Mouse (Mus musculus): ENCODE data around the gene Sbf2.
"Not testable (repeated sequence)": the region's sequence is repeated elsewhere in the genome, so short reads cannot be mapped to it uniquely, and the experiment has no call there.

The Sbf2 gene

GRCm38 (mm10) chr7:110614133-110615063 lies at the start of gene Sbf2:
TSS of gene Sbf2 (minus strand) at chr7:110614922.
- peak; percentile 90 for DNase-seq (ENCODE audit: low spot score)

- no peak for DNase-seq (ENCODE audit: low spot score)
Observed at GRCm38 (mm10) chr7:110658378-110658928, 43.7 kb upstream of the Sbf2 start.

GRCm38 (mm10) chr7:110655966-110656365 lies 41.2 kb upstream of the Sbf2 start:
- no peak for DNase-seq (ENCODE audit: low spot score)

GRCm38 (mm10) chr7:110655230-110655629 lies 40.5 kb upstream of the Sbf2 start:
- DNase-seq (ENCODE audit: low spot score), result no peak

GRCm38 (mm10) chr7:110651091-110651490 lies 36.4 kb upstream of the Sbf2 start:
- DNase-seq (ENCODE audit: low spot score), result no peak

GRCm38 (mm10) chr7:110650491-110650890 lies 35.8 kb upstream of the Sbf2 start:
- no peak for DNase-seq (ENCODE audit: low spot score)

- no peak for DNase-seq (ENCODE audit: low spot score)
Observed at GRCm38 (mm10) chr7:110649133-110649987, 34.6 kb upstream of the Sbf2 start.

GRCm38 (mm10) chr7:110648455-110649085 lies 33.8 kb upstream of the Sbf2 start:
- DNase-seq (ENCODE audit: low spot score), result peak; percentile 69

- no peak for DNase-seq (ENCODE audit: low spot score)
Observed at GRCm38 (mm10) chr7:110647559-110648454, 33.1 kb upstream of the Sbf2 start.

- no peak for DNase-seq (ENCODE audit: low spot score)
Observed at GRCm38 (mm10) chr7:110646611-110647407, 32.1 kb upstream of the Sbf2 start.

- DNase-seq (ENCODE audit: low spot score), result no peak
Observed at GRCm38 (mm10) chr7:110645859-110646258, 31.1 kb upstream of the Sbf2 start.

- DNase-seq (ENCODE audit: low spot score), result no peak
Observed at GRCm38 (mm10) chr7:110645311-110645710, 30.6 kb upstream of the Sbf2 start.

- not testable (repeated sequence) for DNase-seq (ENCODE audit: low spot score)
Observed at GRCm38 (mm10) chr7:110639958-110640357, 25.2 kb upstream of the Sbf2 start.

GRCm38 (mm10) chr7:110639291-110639915 lies 24.7 kb upstream of the Sbf2 start:
- no peak for DNase-seq (ENCODE audit: low spot score)

GRCm38 (mm10) chr7:110638305-110639110 lies 23.8 kb upstream of the Sbf2 start:
- DNase-seq (ENCODE audit: low spot score), result no peak

- no peak for DNase-seq (ENCODE audit: low spot score)
Observed at GRCm38 (mm10) chr7:110636559-110636958, 21.8 kb upstream of the Sbf2 start.

GRCm38 (mm10) chr7:110635929-110636328 lies 21.2 kb upstream of the Sbf2 start:
- no peak for DNase-seq (ENCODE audit: low spot score)

- DNase-seq (ENCODE audit: low spot score), result no peak
Observed at GRCm38 (mm10) chr7:110631136-110631888, 16.6 kb upstream of the Sbf2 start.

All from testis, postnatal 14 days (tissue).